Mouse (Mus musculus) testis, postnatal 10 days (tissue): ENCODE data around the gene Rai1.

Source experiments
- DNase-seq: peaks from one replicate; pipeline ENCODE4 v3.0.0; 2021; ENCODE audit warnings: low spot score

Gene Rai1

DNA sequence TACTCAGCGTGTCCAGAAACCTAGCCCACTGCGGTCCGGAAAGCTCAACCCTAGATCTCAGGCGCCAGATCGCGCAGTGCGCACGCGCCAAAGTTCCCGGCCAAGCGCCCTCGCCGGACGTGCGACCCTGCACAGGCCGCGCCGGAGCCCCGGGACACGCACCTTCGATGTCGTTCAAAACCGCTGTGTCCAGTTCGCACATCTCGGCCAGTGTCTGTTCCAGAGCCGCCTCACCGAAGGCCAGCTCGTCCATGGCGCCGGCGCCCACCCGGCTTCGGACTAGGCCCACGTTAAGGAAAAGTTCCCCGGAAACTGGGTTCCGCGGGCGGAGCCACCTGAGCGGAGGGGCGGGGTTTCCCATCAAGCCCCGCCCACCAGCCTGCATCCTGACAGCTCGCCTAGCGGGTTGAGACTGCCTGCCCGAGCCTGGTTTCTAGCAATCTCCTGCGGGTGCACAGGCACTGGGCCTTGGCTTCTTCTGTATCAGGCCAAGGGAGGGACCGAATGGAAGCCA, 115.5 kb downstream of the Rai1 start:
- peak; percentile 96 for DNase-seq

DNA sequence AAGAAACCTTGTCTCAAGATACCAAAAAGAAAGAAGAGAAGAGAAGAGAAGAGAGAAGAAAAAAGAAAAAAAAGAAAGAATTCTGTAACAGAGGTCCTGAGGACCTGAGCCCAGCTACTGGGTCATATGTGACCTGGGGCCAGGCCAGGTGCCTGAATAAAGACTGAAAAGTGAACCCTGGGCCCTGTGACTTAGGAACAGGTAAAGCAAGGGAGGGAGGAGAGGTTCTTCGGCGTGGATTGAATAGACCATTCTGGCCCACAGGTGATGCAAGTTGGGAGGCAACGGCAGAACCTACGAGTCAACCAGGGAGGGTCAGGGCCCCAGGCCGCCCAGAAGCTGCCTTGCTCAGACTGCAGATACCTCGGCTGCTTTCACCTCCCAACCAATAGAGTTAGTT, 116.6 kb downstream of the Rai1 start:
- no peak for DNase-seq

DNA sequence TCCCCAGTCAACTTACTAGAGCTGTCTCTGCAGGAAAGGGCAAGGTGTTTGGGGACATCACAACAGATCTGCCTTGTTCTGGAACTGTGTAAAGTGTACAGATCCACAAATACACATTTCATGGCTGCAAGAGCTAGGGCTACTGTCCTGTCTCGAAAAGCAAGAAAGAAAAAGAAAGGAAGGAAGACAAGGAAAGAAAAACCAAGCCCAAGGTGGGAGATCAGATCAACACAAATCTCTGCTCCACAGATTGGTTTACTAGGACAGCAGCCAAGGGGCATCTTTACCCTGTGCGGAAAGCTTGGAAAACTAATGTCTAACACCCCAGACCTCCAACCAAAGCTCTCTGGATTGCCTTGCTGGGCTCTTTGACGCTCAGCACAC, 117.3 kb downstream of the Rai1 start:
- DNase-seq: no peak

DNA sequence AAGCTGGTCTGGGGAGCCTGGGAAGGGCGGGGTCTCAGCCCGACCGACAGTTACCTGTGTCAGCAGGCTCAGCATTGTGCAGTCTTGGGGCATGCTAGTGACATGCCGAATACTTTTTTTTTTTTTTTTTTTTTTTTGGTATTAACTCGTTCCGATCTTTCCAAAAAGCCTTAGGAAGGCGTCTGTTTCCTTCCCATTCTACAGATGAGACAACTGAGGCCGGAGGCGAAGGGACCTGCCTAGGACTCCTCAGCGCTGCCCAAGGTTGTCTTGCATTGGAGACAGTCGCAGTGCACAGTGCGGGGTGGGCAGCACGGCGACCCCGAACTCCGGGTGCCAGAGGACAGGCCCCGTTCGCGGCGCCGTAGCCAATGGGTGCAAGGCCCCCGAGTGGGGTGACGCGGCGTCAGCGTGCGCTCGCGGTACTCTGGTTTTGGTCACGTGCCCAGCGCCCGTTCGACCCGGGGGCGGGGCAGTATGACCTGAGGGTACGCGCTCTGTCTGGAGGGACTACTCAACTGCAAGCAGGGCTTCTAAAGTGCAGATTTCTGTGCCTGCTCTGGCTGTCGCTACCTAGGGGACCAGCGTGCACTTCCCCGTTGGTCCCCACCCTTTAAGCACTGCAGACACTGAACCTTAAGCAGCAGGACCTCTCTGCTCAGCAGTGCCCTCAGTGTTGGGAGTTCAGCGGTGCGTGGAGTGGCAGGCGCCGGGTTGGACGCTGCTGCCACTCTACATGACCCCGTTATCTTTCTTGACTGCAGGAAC, 117.8 kb downstream of the Rai1 start, which contains the start of gene Srebf1:
Srebf1 (minus strand) TSS at position 113 of the 768 bp plus-strand sequence.
- peak; percentile 92 for DNase-seq

DNA sequence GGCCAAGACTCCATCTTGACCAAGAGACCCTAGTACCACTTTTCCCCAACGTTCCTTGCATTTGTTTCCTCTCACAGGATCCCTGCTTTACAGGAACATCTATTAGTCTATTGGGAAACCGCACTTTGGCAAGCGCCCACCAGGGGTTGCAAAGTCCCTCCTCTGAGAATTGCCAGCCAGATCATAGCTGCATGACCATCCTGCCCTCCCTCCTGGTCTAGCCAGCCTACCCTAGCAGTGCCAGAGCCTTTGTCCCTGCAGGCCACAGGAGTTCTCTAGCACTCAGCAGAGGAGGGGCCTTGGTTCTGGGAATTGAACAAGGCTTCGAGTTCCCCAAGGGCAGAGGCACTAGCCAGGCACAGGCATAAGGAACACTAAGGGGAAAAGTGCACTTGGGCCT, 119.9 kb downstream of the Rai1 start:
- DNase-seq: peak; percentile 63

DNA sequence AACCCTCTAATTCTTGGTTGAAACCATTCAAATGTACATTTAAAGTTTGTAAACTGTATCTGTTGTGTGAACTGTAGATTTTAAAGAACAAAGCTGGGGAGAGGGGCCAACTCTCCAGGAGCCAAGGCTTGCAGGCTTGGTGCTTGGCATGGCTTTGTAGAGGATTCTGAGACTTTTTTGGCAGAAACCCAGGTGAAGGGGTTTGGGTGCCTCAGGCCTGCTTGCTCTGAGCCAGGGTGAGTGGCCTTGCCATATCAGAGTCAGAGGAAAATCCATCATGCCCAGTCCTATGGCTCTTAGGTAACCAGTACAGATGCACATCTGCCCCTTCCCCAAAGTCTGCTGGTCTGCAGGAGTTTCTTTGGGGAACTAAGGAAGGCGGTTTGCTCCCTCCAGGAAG, 121.1 kb downstream of the Rai1 start:
- DNase-seq: no peak

DNA sequence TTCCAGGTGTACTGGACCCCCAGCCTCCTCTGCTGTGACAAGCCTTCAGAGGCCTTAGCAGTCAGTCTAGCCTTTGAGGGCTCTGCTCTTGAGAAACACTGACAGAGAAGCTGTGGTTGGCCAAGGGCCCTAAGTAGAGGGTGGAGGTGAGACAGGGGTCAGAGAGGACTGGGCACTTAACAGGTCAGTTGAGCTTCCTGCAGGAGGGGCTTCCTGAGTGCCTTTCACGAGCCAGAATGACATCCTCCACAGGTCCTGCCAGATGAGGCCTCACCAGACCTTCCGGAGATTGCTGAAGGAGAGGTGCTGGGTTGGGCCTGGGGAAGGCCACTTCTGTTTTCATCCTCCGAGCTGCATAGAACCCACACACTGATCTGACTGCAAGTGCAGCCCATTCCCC, 123.7 kb downstream of the Rai1 start:
- no peak for DNase-seq

DNA sequence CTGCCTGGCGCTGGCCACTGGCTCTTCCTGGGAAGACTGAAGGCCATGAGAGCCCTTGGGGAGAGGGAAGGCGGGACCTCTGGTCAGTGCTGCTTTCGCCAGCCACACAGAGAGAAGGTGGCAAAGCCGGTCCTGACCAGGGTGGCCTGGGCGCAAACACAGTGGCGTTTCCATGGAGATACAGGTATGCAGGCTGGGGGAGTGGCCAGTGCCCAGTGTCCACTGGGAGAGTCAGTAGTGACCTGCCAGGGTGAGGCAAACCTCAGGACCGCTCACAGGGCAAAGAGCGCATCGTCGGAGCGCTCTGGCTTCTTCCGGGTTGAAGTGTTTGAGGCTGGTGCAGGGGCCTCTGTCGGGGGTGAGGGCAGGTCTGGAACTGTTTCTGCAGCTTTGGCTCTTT, 125.0 kb downstream of the Rai1 start:
- no peak for DNase-seq

DNA sequence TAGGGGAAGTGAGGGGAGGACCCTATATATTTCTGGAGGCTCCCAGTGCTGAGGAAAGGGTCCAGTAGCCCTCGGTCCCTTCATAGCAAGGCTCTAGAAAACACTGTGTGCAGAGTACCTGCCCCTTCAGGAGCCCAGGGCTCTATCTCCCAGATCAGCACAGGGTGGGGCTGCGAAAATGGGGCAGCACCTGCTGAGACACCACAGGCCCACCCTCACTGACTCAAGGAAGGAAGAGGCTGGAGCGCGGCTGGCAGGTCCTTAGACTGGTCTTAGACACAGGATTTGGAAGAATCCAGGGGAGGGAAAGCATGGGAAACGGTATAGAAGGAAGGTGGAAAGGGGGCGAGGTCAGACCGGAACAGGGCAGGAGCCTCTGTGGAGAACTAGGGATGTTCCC, 125.7 kb downstream of the Rai1 start:
- no peak for DNase-seq

DNA sequence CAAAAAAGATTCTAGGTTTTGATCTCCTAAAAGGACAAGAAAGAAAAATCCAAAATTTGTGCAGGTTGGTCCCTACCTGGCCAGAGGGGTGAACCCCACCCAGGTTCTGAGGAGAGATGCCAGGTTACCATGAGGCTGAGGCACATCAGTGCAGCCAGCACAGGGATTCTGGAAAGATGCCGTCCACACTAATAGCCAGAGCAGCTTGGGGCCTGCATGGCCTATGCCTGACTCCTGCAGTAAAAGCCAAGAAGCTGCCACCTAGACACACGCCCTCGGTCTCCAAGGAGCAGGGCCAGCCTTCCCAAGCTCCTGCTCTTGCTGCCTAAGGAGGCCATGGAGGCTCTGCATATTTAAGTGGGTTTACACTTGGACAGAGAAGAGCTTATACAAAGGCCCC, 126.5 kb downstream of the Rai1 start:
- no peak for DNase-seq

DNA sequence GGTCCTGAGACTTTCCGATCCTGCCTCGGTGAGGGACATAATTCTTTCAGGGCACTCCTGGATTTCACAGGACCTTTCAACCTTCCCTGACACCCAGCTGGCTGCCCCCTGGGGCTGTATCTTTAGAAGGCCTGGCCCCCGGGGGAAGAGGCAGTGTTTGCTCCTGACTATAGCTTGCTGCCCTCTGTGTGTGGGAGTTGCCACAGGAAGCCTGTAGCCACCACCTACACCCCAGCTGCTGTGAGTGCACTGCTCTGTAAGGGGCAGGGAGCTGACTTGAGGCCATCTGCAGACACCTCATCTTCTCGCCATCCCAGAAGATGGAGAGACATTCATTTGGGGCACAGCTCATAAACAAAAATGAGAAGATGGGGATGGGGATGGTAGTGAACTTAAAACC, 127.1 kb downstream of the Rai1 start:
- DNase-seq: no peak

DNA sequence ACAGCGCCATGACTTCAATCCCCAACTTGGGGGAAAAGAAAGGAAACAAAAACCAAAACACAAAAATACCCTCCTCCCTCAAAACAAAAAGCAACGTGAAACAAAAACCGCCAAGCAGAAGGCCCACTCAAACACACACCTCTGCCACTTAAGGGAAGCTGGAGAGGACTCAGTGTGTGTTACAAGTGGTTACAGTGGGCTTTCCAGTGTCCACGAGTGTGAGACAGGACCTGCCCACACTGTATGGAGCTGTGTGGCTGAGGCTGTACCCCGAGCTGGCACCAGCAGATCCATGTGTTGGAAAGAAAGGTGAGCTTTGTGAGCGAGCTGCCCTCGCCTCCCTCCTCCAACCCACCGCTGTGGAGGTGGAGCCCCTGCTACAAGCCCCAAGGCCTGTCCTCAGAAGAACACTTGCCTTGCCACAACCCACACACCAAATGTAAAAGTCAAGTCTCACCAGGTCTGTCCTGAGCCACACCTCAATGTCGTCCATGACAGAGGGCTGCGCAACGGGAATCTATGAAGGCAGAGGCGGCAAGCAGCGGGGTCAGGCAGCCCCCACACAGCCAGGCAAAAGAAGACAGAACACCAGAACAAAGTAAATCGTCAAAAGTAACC, 127.7 kb downstream of the Rai1 start:
- no peak for DNase-seq

DNA sequence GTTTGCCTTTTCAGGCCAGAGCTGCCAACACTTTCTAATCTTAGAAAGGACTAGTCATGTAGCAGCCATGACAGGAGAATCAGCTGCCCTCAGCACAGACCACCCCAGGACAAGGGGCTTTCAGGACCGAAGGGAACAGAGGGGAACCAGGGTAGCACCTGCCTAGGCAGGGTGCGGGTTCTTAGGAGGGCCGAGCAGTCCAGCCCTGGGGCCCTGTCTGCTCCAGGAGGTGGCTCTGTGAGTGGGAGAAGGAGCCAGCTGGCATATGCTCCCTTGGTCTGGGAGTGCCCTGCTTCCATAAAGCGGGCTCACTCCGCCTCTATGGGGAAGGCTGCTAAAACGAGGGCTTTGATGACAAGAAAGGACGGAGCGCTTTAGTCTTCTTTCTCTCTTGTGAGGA, 128.4 kb downstream of the Rai1 start:
- no peak for DNase-seq

DNA sequence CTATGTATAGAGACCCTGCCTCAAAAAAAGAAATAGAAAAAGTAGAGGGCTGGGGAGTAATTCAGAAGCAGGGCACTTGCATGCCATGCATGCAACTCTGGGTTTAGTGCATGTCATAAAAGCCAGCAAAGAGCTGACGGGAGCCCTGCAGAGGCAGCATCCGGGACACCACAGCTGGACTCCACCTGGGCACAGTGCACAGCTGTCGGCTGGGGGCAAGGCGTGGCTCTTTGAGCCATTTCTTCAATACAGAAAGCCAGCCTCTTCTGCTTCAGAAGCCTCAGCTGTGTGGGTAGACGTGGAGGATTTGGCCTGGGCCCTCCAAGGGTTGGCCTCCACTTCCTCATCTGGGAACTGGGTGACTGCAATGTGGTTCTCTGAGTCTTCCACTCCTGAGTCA, 130.5 kb downstream of the Rai1 start:
- no peak for DNase-seq

DNA sequence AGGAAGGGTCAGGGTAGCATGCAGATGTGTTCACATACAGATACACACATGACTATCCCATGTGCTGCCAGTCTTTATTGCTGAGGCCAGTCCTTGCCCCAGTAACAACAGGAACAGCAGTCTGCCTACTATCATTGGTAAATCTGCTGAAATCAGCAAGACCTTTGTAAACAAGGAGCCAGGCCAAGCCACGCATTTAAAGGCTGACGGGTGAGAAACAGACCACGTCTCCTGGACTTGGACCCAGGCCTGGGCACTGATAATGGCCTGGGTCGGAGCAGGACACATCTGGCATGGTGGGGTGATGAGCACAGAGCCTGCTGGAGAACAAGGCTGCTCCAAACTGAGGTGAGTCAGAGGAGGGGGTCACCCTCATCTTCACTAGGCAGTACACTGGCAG, 135.7 kb downstream of the Rai1 start:
- no peak for DNase-seq

DNA sequence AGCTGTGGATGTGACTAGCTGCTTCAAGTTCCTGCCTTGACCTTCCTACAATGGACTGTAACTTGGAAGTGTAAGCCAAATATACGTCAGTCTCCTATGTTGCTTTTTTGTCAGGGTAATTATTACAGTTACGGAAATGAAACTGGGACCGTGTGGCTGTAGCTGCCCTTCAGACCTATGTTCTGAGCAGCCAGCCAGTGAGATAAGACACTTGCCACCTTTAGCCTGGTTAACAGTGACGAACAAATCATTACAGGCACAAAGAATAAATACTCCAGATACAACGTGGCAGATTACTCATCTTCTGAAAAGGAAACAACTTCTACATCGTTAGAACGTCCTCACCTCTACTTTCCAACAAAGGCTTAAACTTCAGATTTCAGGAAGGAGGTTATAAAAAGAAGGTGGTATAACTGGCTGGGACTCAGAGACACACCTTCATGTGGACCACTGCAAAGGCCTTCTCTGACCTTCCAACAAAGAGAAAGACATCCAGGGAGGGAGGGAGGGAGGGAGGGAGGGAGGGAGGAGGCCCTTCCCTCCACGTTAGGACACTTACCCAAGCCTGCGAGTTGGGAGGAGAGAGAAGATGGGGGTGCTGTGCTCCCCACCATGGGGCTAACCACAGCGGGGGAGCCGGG, 139.8 kb downstream of the Rai1 start:
- no peak for DNase-seq

DNA sequence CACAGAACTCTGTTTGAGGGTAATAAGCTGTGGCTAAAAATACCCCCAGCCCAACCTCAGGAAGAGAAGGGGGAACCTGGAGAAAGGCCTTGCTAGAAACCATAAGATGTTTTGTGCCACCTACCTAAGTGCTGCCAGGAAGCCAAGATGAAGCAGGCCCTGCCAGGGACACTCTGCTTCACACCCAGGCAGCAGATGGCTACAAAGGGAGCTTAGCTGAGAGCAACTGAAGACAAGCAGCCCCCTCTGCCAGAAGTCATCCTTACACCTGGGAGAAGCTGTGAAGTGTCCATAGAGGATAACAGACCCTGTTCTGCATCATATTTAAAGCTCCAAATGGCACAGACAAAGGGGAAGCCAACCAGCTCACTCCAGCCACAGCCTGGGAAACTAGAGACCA, 141.3 kb downstream of the Rai1 start:
- DNase-seq: no peak

DNA sequence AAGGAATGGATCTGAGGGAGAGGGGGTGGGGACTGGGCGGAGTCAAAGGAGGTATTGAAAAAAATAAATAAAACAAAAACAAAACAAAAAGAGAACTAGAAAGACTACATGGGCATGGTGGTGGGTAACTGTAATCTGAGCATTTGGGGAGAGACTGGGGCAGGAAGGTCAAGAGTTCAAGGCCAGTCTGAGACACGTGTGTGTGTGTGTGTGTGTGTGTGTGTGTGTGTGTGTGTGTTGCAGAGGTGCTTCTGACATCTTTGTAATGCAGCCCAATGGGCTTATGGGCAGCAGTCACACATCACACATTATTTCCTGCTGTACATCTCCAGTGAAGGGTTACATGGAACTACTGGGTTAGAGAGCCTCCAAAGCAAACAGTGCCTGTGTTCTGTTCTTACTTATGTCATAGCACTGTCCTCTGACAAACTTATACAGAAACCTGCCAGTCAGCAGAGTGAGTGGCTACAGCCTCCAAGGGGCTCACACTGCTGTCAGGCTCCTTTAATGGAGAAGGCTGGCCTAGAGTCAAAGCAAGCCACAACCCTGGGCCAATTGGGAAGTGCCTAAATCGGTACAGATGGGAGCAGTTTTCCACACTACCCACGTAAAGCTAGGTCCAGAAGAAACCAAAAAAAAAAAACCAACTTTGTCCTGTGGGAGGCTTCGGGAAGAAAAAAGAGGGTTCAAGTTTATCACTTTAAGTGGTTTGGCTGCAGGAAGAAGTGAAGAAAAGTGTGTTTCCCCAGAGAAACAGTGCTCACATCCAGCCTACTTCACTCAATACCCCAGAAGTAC, 143.1 kb downstream of the Rai1 start:
- no peak for DNase-seq
